Mouse (Mus musculus) urinary bladder, postnatal 10 days (tissue): ENCODE data around the gene Lsr.
"Not testable (repeated sequence)": the region's sequence is repeated elsewhere in the genome, so short reads cannot be mapped to it uniquely, and the experiment has no call there.

Experiments used
- DNase-seq: peaks from one replicate; pipeline ENCODE4 v3.0.0; 2022; ENCODE audit warnings: low spot score

The Lsr gene

GRCm38 (mm10) chr7:30962862-30963261 lies 10.4 kb downstream of the Lsr start:
- no peak for DNase-seq

- DNase-seq = no peak
Observed at GRCm38 (mm10) chr7:30959786-30960349, 13.4 kb downstream of the Lsr start.

- DNase-seq = no peak
Observed at GRCm38 (mm10) chr7:30958866-30959487, 14.3 kb downstream of the Lsr start.

GRCm38 (mm10) chr7:30958109-30958865 lies 15.0 kb downstream of the Lsr start:
- no peak for DNase-seq

- DNase-seq = peak; percentile 65
Observed at GRCm38 (mm10) chr7:30957367-30957783, 15.9 kb downstream of the Lsr start.

- no peak for DNase-seq
Observed at GRCm38 (mm10) chr7:30956756-30957366, 16.4 kb downstream of the Lsr start, which contains the start of gene Usf2. Usf2 (minus strand) TSS chr7:30956803.

- DNase-seq = no peak
Observed at GRCm38 (mm10) chr7:30956357-30956751, 16.9 kb downstream of the Lsr start.

- peak; percentile 81 for DNase-seq
Observed at GRCm38 (mm10) chr7:30955584-30956356, 17.5 kb downstream of the Lsr start.

GRCm38 (mm10) chr7:30954971-30955520 lies 18.2 kb downstream of the Lsr start:
- DNase-seq = no peak

GRCm38 (mm10) chr7:30954036-30954435 lies 19.2 kb downstream of the Lsr start:
- no peak for DNase-seq

- DNase-seq = no peak
Observed at GRCm38 (mm10) chr7:30953459-30953858, 19.8 kb downstream of the Lsr start.

GRCm38 (mm10) chr7:30952441-30953265 lies 20.6 kb downstream of the Lsr start:
- DNase-seq = no peak

GRCm38 (mm10) chr7:30949902-30950301 lies 23.4 kb downstream of the Lsr start:
- DNase-seq = not testable (repeated sequence)

GRCm38 (mm10) chr7:30945876-30946275 lies 27.4 kb downstream of the Lsr start:
- DNase-seq = no peak

- DNase-seq = not testable (repeated sequence)
Observed at GRCm38 (mm10) chr7:30945466-30945865, 27.8 kb downstream of the Lsr start.

- not testable (repeated sequence) for DNase-seq
Observed at GRCm38 (mm10) chr7:30944706-30945105, 28.6 kb downstream of the Lsr start.

- DNase-seq = no peak
Observed at GRCm38 (mm10) chr7:30943909-30944635, 29.2 kb downstream of the Lsr start, which contains the start of gene Hamp. Hamp (minus strand) TSS chr7:30944032.

GRCm38 (mm10) chr7:30942365-30942764 lies 30.9 kb downstream of the Lsr start:
- not testable (repeated sequence) for DNase-seq

- DNase-seq = not testable (repeated sequence)
Observed at GRCm38 (mm10) chr7:30940070-30940469, 33.2 kb downstream of the Lsr start.
